Mouse (Mus musculus) neural tube, embryonic 13.5 days (tissue): ENCODE data around the gene Aqp11. TPM values are rescaled to one million over a fixed set of nuclear protein-coding genes. Genes with fewer than 3 reads are reported as not detected.

Experiments used
- ATAC-seq: fragments of 200-750 bp; cut with Nextera tagmentation; 2 replicates; pipeline ENCODE4 v1.8.0; 2017; ENCODE audit warnings: low read depth, mild to moderate bottlenecking, moderate TSS enrichment, moderate library complexity
- H3K27ac ChIP-seq: fragments of 300-500 bp; sonication (generic); replicated peaks from 2 replicates; pipeline ENCODE4 v1.5.1; 2015; ENCODE audit warnings: moderate library complexity, mild to moderate bottlenecking, inconsistent platforms
- H3K27me3 ChIP-seq: fragments of 300-500 bp; sonication (generic); 2 replicates; pipeline ENCODE4 v1.6.1; 2015; ENCODE audit warnings: mild to moderate bottlenecking, inconsistent platforms
- H3K36me3 ChIP-seq: fragments of 300-500 bp; sonication (generic); 2 replicates; pipeline ENCODE4 v1.6.1; 2015; ENCODE audit warnings: mild to moderate bottlenecking, inconsistent platforms
- H3K4me1 ChIP-seq: fragments of 300-500 bp; sonication (generic); replicated peaks from 2 replicates; pipeline ENCODE4 v1.6.1; 2015; ENCODE audit warnings: inconsistent platforms
- H3K4me2 ChIP-seq: fragments of 300-500 bp; sonication (generic); 2 replicates; pipeline ENCODE4 v1.6.1; 2015; ENCODE audit warnings: inconsistent platforms, mild to moderate bottlenecking, moderate library complexity
- H3K4me3 ChIP-seq: fragments of 300-500 bp; sonication (generic); 2 replicates; pipeline ENCODE4 v1.5.1; 2015; ENCODE audit warnings: mild to moderate bottlenecking, inconsistent platforms
- H3K9ac ChIP-seq: fragments of 300-500 bp; sonication (generic); 2 replicates; pipeline ENCODE4 v1.6.1; 2015; ENCODE audit warnings: moderate library complexity, mild to moderate bottlenecking, inconsistent platforms
- H3K9me3 ChIP-seq: fragments of 300-500 bp; sonication (generic); 2 replicates; pipeline ENCODE4 v1.6.1; 2016; ENCODE audit warnings: inconsistent platforms
- WGBS: fragments of 180-500 bp; shearing (Covaris S2); methylation state at CpG from one replicate; pipeline ENCODE4 v1.1.7; 2015; 5-methylcytosine and 5-hydroxymethylcytosine counted together
- polyA plus RNA-seq: library from polyadenylated mRNA; unstranded; fragments of >200 nt; fragmentation: Nextera tagmentation; extraction: Ambion mirVana; gene quantifications from 2 replicates; pipeline ENCODE4 v1.2.1, GENCODE M21; 2015

The Aqp11 gene
- polyA plus RNA-seq, 1 experiment from 2014 or later, result 12.7 TPM

DNA sequence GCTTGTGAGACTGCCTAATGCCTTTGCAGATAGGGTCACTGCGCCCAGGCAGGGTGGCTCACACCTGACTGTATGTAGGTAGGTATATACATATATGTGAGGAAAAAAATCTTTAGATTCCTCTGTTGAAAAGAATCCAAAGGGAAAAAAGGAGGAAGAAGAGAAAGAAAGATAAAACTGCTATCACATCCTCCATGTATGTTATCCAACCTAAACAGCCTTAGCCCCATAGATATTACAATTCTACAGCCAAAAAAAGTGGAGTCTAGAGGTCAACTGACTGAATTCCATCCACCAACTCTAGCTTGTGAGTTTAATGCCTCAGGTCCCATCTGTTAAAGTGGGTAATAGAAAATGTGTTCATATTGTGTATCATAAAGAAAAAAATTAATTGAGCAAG is 42.6 kb downstream of the Aqp11 start:
- H3K4me2 ChIP-seq, result peak overlapping the region; percentile 83
- no peaks in the 10 kb centered on the region for H3K9me3 ChIP-seq
- ATAC-seq, result no peak
- peaks cover 19% of the 10 kb centered on the region for H3K4me1 ChIP-seq
- H3K27me3 ChIP-seq, result no peaks in the 10 kb centered on the region
- peak overlapping the region; percentile 93; the same call in 1 of the 2 replicates for H3K9ac ChIP-seq
- H3K27ac ChIP-seq, result peak overlapping the region; percentile 82; the same call in 1 of the 2 replicates
- H3K4me3 ChIP-seq, result no peak overlapping the region
- 98% methylated on average over 1 of the region's 1 CpGs for WGBS
- peaks cover 19% of the 10 kb centered on the region for H3K36me3 ChIP-seq

DNA sequence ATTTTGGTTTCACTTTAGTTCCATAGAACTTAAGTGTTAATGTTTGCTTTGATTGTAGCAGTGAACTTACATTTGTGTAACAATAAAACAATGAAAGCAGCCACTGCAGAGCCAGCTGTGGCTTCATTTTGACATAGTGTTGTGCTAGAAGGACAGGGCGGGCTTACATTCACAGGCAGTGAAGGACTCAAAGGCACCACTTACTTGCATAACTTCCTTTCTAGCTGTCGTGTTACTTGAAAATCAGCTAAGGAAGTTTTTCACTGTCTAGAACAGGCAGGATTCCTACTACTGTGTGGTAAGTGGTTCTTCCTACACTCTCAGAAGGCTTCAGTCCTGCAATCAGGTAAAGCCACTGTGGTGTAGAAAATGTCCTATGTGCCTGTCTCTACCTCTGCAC is 50.3 kb downstream of the Aqp11 start:
- no peaks in the 10 kb centered on the region for H3K27me3 ChIP-seq
- no peaks in the 10 kb centered on the region for H3K9me3 ChIP-seq
- no peaks in the 10 kb centered on the region for H3K4me1 ChIP-seq
- 89% methylated on average over 2 of the region's 2 CpGs for WGBS
- peaks cover 34% of the 10 kb centered on the region for H3K36me3 ChIP-seq
- H3K4me3 ChIP-seq, result no peak overlapping the region
- no peak overlapping the region for H3K9ac ChIP-seq
- no peak overlapping the region for H3K27ac ChIP-seq
- no peak overlapping the region for H3K4me2 ChIP-seq
- no peak for ATAC-seq

DNA sequence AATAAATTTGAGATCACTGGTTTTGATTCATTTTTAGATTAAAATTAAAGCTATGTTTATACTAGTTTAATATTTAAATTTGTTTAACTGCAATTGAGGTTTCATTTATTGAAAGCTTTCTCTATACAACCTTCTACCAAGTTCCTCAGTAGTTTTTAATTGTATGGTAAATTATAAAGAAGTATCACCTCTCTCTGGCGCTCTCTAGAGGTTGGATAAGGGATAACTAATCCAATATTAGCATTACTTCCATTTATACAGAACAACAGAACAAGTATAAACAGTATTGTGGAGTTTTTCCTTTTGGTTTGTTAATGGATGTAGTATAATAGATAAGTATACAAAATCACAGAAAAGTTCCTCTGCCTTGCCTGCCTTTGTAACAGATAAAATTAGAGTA is 58.9 kb downstream of the Aqp11 start:
- WGBS, result 25% methylated on average over 1 of the region's 1 CpGs

More for the DNA sequence above, 58.9 kb downstream of the Aqp11 start:
- no peak overlapping the region for H3K9ac ChIP-seq
- no peaks in the 10 kb centered on the region for H3K27me3 ChIP-seq
- no peak for ATAC-seq
- H3K9me3 ChIP-seq, result no peaks in the 10 kb centered on the region
- no peak overlapping the region for H3K4me3 ChIP-seq
- no peak overlapping the region for H3K4me2 ChIP-seq
- no peak overlapping the region for H3K27ac ChIP-seq
- no peaks in the 10 kb centered on the region for H3K4me1 ChIP-seq
- peaks cover 65% of the 10 kb centered on the region for H3K36me3 ChIP-seq

Other genes with a start within 250 kb of the Aqp11 start
- 44.6 and 47.9 TPM in 2 replicates for gene Aamdc, start 158.8 kb downstream of the Aqp11 start, polyA plus RNA-seq
- gene Rsf1, start 158.4 kb downstream of the Aqp11 start, polyA plus RNA-seq, result 28.4 and 31.3 TPM in 2 replicates
- 193 and 209 TPM in 2 replicates for gene Clns1a, start 41.7 kb downstream of the Aqp11 start, polyA plus RNA-seq
- gene Pak1, start 50.3 kb upstream of the Aqp11 start, polyA plus RNA-seq, result 113 and 121 TPM in 2 replicates
- 0.10 and 0.15 TPM in 2 replicates for gene Gdpd4, start 181.7 kb upstream of the Aqp11 start, polyA plus RNA-seq